In the genomic region with DNA sequence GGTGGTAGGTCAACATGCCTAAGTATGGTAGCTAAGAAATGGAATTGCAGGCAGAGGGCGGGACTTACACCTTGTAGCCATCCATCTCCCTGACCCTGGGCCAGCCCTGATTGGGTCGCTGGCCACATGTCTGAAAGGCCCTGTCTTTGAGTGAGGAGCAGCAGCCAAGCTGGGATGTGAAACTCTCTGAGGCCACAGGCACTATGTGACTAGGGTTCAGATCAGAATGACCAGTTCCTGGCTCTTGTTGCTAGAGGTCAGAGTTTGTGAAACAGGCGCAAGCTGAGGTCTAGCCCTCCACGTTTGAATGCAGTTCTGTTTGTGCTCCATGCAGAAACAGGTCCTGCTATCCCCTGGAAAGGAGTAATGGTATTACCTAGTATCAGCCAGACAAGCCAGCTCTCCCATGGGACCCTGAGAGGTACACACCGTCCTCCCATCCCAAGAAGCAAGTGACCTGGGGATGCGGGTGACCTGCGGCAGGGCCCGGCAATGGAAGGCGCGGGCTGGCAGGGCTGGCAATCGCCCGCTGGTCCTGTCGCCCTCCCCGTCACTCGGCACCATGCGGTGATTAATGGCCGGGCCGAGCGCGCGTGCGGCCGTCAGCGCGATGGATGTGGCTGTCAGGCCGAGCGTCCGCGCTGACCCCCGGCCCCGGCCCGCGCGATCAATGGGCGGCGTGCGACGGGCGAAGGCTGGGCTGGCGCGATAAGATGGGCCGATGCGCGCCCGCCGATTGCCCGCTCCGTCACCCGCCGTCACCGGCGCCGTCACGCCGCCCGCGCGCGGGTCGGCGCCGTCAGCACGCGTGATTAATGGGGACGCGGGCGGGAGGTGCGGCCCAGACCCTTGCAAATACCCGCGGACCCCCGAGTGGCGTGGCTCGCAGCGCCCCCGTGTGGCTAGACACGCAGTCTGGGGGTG, we compare ENCODE assay signal across 8 mouse cellular contexts. TPM values are rescaled to one million over a fixed set of nuclear protein-coding genes. Genes with fewer than 3 reads are reported as not detected.
DNase-seq lines count a peak whose midpoint lies in the region; ATAC-seq and TF ChIP-seq lines count a peak whose summit lies in the region.

No protein-coding gene starts in this region.

- H3K4me1 ChIP-seq in ES-Bruce4 (ENCODE audit: control insufficient read depth, insufficient read depth, low read length) = no peaks in the 10 kb centered on the region
- H3K4me1 ChIP-seq in embryonic facial prominence, embryonic 11.5 days (ENCODE audit: control insufficient read depth, insufficient read depth, low read length) = no peaks in the 10 kb centered on the region
- peaks cover 26% of the 10 kb centered on the region for H3K4me1 ChIP-seq in heart, embryonic 15.5 days (replicated peaks)
- H3K4me1 ChIP-seq in lung, embryonic 16.5 days (replicated peaks; ENCODE audit: control insufficient read depth, insufficient read depth, low read length) = peaks cover 8% of the 10 kb centered on the region; the same call in 1 of the 2 replicates

- H3K9ac ChIP-seq in ES-Bruce4 (ENCODE audit: low read depth, poor library complexity, severe bottlenecking) = peak overlapping the region; percentile 63
- peak overlapping the region; percentile 73 for H3K9ac ChIP-seq in embryonic facial prominence, embryonic 11.5 days (replicated peaks; ENCODE audit: low read length)
- H3K9ac ChIP-seq in heart, embryonic 15.5 days = peak overlapping the region; percentile 56
- H3K9ac ChIP-seq in lung, embryonic 16.5 days (ENCODE audit: low read length) = peak overlapping the region; percentile 66

- ATAC-seq in embryonic facial prominence, embryonic 11.5 days (replicated peaks; ENCODE audit: insufficient number of reproducible peaks, low FRiP score, low TSS enrichment, low read depth) = peak; percentile 82
- ATAC-seq in heart, embryonic 15.5 days (replicated peaks; ENCODE audit: insufficient number of reproducible peaks, insufficient read depth, low FRiP score, low read depth) = peak; percentile 48; the same call in 1 of the 2 replicates
- peak; percentile 66 for ATAC-seq in lung, embryonic 16.5 days (ENCODE audit: low read depth)

- no peaks in the 10 kb centered on the region for H3K9me3 ChIP-seq in ES-Bruce4 (replicated peaks; ENCODE audit: control insufficient read depth, insufficient read depth, low read length, poor library complexity, severe bottlenecking)
- H3K9me3 ChIP-seq in embryonic facial prominence, embryonic 11.5 days (replicated peaks; ENCODE audit: control insufficient read depth, low read length) = no peaks in the 10 kb centered on the region
- no peaks in the 10 kb centered on the region for H3K9me3 ChIP-seq in heart, embryonic 15.5 days (replicated peaks)
- H3K9me3 ChIP-seq in lung, embryonic 16.5 days (ENCODE audit: control insufficient read depth, low read length) = no peaks in the 10 kb centered on the region

- H3K36me3 ChIP-seq in ES-Bruce4 (ENCODE audit: control insufficient read depth, insufficient read depth, low read length, poor library complexity, severe bottlenecking) = peaks cover 15% of the 10 kb centered on the region
- H3K36me3 ChIP-seq in embryonic facial prominence, embryonic 11.5 days (replicated peaks; ENCODE audit: control insufficient read depth, insufficient read depth, low read depth, low read length) = peaks cover 9% of the 10 kb centered on the region
- peaks cover 40% of the 10 kb centered on the region for H3K36me3 ChIP-seq in heart, embryonic 15.5 days
- peaks cover 37% of the 10 kb centered on the region for H3K36me3 ChIP-seq in lung, embryonic 16.5 days (ENCODE audit: control insufficient read depth, insufficient read depth, low read length)

- no peaks in the 10 kb centered on the region for H3K27me3 ChIP-seq in ES-Bruce4 (ENCODE audit: control insufficient read depth, insufficient read depth, low read length, poor library complexity, severe bottlenecking)
- no peaks in the 10 kb centered on the region for H3K27me3 ChIP-seq in embryonic facial prominence, embryonic 11.5 days (ENCODE audit: control insufficient read depth, insufficient read depth, low read length)
- H3K27me3 ChIP-seq in heart, embryonic 15.5 days = no peaks in the 10 kb centered on the region
- H3K27me3 ChIP-seq in lung, embryonic 16.5 days (ENCODE audit: control insufficient read depth, insufficient read depth, low read depth, low read length) = no peaks in the 10 kb centered on the region

- H3K27ac ChIP-seq in ES-Bruce4 (ENCODE audit: insufficient read depth, low read length) = no peak overlapping the region
- no peak overlapping the region for H3K27ac ChIP-seq in embryonic facial prominence, embryonic 11.5 days (replicated peaks; ENCODE audit: low read depth, low read length)
- H3K27ac ChIP-seq in heart, embryonic 15.5 days = no peak overlapping the region
- no peak overlapping the region for H3K27ac ChIP-seq in lung, embryonic 16.5 days (ENCODE audit: low read length)

- TF ChIP-seq CTCF in ES-Bruce4 (IDR thresholded peaks at IDR 0.05; ENCODE audit: low read depth, low read length) = peak; percentile 82

- peak; percentile 55 to 76 for DNase-seq in adrenal gland, postnatal 36 days
- DNase-seq in embryonic facial prominence, embryonic 11.5 days (ENCODE audit: low spot score) = peak; percentile 81
- peak; percentile 83 to 86 for DNase-seq in layer of hippocampus, postnatal 10 days (ENCODE audit: low spot score in 2 of 2)
- DNase-seq in retina, embryonic 14.5 days (ENCODE audit: low spot score) = peak; percentile 82
- peak; percentile 47 for DNase-seq in urinary bladder, postnatal 25 days (ENCODE audit: low spot score)

- H3K4me2 ChIP-seq in embryonic facial prominence, embryonic 11.5 days (ENCODE audit: low read depth, low read length) = peak overlapping the region; percentile 94
- peak overlapping the region; percentile 99 for H3K4me2 ChIP-seq in heart, embryonic 15.5 days
- peak overlapping the region; percentile 96 for H3K4me2 ChIP-seq in lung, embryonic 16.5 days (ENCODE audit: low read depth, low read length)

- H3K4me3 ChIP-seq in ES-Bruce4 (ENCODE audit: low read depth, low read length) = peak overlapping the region; percentile 55
- H3K4me3 ChIP-seq in embryonic facial prominence, embryonic 11.5 days (ENCODE audit: low read depth, low read length) = peak overlapping the region; percentile 54
- peak overlapping the region; percentile 61 for H3K4me3 ChIP-seq in heart, embryonic 15.5 days
- peak overlapping the region; percentile 59 for H3K4me3 ChIP-seq in lung, embryonic 16.5 days (ENCODE audit: low read length)

- TF ChIP-seq POLR2A in ES-Bruce4 (IDR thresholded peaks at IDR 0.05; ENCODE audit: insufficient read depth, low read length) = no peak

- no peak for TF ChIP-seq EP300 in ES-Bruce4 (IDR thresholded peaks at IDR 0.05; ENCODE audit: insufficient read depth, low read depth, low read length)

- WGBS in embryonic facial prominence, embryonic 11.5 days = 3% methylated on average over 64 of the region's 76 CpGs
- WGBS in heart, embryonic 15.5 days = 3% methylated on average over 76 of the region's 76 CpGs
- WGBS in lung, embryonic 16.5 days = 2% methylated on average over 76 of the region's 76 CpGs

RNA-seq across cellular contexts. Expression of a gene that starts 19.0 kb away (rescaled TPM):
- polyA plus RNA-seq in ES-Bruce4 (2011; ENCODE audit: insufficient read depth, insufficient read length, low read depth, missing spikeins) = 126 and 128 TPM in 2 replicates
- 100 to 1,000 TPM; 214 to 229 TPM for total RNA-seq in adrenal gland, postnatal 36 days (2021)
- 160 and 163 TPM in 2 replicates for polyA plus RNA-seq in embryonic facial prominence, embryonic 11.5 days (2014; fragmentation: Nextera tagmentation; extraction: Ambion mirVana)
- 145 and 179 TPM in 2 replicates for polyA plus RNA-seq in heart, embryonic 15.5 days (2015; fragmentation: Nextera tagmentation; extraction: Ambion mirVana)
- 100 to 1,000 TPM; 129 to 138 TPM for total RNA-seq in layer of hippocampus, postnatal 10 days (2021)
- polyA plus RNA-seq in lung, embryonic 16.5 days (2015; fragmentation: Nextera tagmentation; extraction: Ambion mirVana) = 229 and 245 TPM in 2 replicates

RNA-seq across cellular contexts. Expression of a gene that starts 34.5 kb away (rescaled TPM):
- 102 TPM in 2 replicates for polyA plus RNA-seq in ES-Bruce4 (2011; ENCODE audit: insufficient read depth, insufficient read length, low read depth, missing spikeins)
- 10 to 100 TPM; 32.4 to 35.2 TPM for total RNA-seq in adrenal gland, postnatal 36 days (2021)
- 185 and 196 TPM in 2 replicates for polyA plus RNA-seq in embryonic facial prominence, embryonic 11.5 days (2014; fragmentation: Nextera tagmentation; extraction: Ambion mirVana)
- 63.3 and 85.2 TPM in 2 replicates for polyA plus RNA-seq in heart, embryonic 15.5 days (2015; fragmentation: Nextera tagmentation; extraction: Ambion mirVana)
- total RNA-seq in layer of hippocampus, postnatal 10 days (2021) = 10 to 100 TPM; 37.4 to 38.9 TPM
- 123 and 127 TPM in 2 replicates for polyA plus RNA-seq in lung, embryonic 16.5 days (2015; fragmentation: Nextera tagmentation; extraction: Ambion mirVana)

RNA-seq across cellular contexts. Expression of a gene that starts 53.4 kb away (rescaled TPM):
- polyA plus RNA-seq in ES-Bruce4 (2011; ENCODE audit: insufficient read depth, insufficient read length, low read depth, missing spikeins) = 18.7 and 21.1 TPM in 2 replicates
- total RNA-seq in adrenal gland, postnatal 36 days (2021) = 10 to 100 TPM; 13.1 to 19.4 TPM
- 42.0 and 42.4 TPM in 2 replicates for polyA plus RNA-seq in embryonic facial prominence, embryonic 11.5 days (2014; fragmentation: Nextera tagmentation; extraction: Ambion mirVana)
- polyA plus RNA-seq in heart, embryonic 15.5 days (2015; fragmentation: Nextera tagmentation; extraction: Ambion mirVana) = 16.4 and 19.6 TPM in 2 replicates
- 10 to 100 TPM; 24.6 to 25.1 TPM for total RNA-seq in layer of hippocampus, postnatal 10 days (2021)
- polyA plus RNA-seq in lung, embryonic 16.5 days (2015; fragmentation: Nextera tagmentation; extraction: Ambion mirVana) = 30.2 and 38.9 TPM in 2 replicates
